Mouse (Mus musculus): Measurements from ENCODE around the gene Creb5.

Creb5 gene

DNA sequence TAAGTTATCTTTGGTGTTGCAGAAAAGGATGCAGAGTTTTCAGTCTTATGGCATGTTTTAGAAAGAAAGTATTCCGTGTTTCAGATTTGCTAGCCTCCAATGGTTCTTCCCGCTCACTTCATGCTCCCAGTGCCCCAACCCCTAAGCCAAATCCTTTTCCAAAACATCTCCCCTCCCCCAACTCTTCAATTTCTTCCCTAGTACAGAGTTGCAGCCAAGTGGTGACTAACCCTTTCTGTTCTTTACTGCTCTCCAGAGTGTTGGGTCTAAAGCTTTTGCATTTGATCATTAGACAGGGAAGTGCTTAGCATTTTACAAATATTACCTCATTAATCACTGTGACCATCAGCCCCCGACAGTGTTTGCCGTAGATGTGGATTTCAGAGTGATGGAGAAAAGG is 142.8 kb downstream of the Creb5 start:
- DNase-seq (ENCODE audit: low spot score in 2 of 2), result no peak

DNA sequence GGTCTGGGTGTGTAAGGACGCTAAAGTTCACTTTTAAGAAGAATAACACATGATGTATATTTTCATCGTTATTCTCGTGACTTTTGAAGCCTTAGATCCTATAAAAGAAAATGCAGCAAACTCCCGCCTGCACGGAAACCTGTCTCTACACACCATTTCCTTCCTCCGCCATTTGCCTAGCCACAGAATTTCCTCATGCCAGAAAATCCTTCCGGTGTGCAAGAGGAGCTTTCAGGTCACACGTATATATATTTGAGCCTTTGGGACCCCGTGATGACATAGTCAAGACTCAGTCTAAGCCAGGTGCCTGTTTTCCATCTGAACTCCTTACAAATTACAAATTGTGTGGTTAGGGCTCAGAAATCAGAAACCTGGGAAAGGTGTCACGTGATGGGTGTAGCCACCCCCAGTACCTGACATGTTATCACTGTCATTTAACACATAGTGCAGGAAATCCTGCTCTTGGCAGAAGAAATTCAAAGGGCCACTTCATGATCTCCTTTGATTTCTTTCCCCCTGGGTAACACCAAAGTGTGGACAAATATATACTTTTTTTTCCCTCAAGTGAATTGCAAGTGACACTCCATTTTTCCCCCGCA is 158.9 kb downstream of the Creb5 start:
- no peak for DNase-seq (ENCODE audit: low spot score in 2 of 2)

DNA sequence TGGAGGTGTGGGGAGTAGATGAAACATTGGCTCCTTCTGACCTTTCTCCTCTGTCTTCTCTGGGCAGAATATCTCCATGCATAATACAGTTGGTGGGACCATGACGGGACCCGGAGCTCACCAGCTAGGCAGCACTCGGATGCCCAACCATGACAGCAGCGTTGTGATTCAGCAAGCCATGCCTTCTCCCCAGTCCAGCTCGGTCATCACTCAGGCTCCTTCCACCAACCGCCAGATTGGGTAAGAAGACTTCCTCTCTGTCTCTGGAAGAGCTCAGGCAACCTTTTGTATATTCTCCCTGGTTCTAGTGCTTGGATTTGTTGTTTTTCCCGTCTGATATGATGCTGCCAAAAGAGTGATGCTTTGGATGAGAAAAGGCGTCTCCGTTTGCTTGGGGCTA is 160.4 kb downstream of the Creb5 start:
- no peak for DNase-seq (ENCODE audit: low spot score in 2 of 2)

DNA sequence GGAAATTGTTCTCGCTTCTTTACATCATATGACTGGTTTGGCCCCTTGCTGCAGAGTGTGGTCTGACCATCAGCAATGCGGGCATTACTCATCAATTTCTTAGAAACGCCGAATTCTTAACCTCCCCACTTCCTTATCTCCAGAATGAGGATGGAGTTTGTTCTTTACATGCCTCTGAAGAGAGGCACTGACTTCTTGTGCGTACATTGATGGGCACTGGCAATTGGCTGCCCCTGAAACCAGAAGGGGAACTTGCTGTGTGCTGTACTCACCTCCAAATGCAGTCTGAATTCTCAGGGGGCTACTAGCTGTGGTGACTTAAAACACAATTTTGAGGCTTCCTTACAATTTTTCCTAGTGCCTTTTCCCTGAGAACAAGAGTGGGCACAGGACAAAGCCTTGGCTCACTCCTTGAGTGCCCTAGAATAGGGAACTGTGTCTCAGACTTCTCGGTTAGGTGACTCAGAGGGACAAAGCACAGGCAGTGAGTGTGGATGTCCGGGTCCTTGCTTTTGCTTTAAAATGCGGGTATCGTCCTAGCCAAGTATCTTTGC is 161.3 kb downstream of the Creb5 start:
- DNase-seq (ENCODE audit: low spot score in 2 of 2), result no peak

DNA sequence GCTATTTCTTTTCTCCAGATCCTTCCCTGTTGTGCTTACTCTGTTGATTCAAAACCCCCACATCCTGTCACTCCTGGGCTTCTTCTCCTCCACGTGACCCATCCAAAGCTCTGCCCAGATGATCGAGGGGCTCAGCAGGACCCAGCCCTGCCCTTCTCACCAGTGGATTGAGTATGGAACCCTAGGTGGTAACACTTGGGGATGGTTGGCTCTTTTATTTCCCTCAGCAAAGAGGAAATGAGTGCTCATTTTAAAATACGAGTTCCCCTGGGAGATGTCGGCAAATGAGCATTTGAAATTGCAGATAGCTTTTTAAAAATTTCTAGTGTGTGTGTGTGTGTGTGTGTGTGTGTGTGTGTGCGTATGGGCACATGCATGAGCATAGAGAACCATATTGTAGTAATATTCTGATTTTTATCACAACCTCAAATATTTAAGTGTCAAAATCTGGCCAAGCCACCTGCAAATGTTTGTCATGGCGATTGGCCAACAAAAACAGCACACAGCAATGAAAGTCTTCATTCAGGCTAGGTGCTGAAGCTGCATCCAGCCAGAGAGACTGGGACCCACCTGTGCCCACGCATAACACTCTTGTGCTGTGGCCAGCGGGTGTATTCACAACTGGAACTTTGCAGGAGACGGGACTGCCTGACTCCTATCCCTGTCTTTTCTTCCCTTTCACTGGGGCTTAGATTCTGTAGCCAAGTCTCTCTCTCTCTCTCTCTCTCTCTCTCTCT is 162.5 kb downstream of the Creb5 start:
- DNase-seq (ENCODE audit: low spot score in 2 of 2), result no peak

DNA sequence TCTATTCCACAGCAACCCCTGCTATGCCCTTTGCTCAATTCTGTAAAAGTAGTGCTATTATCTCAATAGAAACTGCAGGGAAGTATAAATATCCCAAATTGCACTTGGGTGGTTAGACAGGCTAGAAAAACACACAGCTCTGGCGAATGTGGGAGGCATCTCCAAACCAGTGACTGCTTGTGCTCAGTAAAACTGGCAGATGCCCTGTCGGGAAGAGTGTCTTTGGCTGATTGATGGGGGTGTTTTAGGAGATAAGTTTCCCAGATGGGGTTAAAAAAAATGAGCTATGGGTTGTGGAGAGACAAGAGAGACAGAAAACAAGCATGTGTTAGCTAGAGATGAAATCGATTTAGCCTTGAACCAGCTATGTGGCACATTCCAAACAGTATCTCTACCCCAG is 163.4 kb downstream of the Creb5 start:
- no peak for DNase-seq (ENCODE audit: low spot score in 2 of 2)

DNA sequence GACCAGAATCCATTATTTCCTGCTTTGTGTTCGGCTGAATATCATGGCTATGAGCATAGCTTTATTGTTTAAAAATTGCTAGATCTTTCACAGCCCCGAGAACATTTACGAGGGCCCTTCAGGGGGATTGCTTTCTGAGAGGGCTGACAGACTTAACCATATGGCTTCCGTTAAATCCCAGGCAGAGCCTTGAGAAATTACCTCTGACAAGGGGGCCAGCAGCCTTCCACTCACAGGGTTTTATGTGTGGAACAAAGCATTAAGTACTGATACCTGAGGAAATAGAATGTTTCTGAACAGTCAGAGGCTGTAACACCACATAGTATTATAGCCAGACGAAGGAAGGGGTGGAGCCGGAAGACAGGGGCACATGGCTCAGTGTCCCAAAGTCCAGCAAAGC is 165.2 kb downstream of the Creb5 start:
- no peak for DNase-seq (ENCODE audit: low spot score in 2 of 2)

DNA sequence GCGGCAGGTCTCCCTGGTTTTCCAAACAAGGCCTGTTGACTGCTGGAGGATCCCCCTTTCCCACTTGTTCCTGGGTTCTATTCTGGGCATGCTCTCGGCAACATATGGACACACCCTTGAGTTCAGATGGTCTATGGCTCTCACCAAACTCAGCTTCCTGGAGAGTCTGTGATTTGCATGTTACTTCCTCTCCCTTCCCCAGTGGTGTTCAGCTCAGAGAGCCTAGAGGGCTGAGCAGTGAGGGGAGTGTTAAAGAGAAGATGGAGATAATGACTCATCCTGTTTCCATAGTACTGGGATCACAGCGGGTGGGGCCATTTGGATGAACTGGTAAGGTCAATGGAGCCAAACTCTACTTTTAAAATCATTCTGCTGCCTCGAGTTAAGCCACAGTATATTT is 168.4 kb downstream of the Creb5 start:
- DNase-seq (ENCODE audit: low spot score in 2 of 2), result no peak

DNA sequence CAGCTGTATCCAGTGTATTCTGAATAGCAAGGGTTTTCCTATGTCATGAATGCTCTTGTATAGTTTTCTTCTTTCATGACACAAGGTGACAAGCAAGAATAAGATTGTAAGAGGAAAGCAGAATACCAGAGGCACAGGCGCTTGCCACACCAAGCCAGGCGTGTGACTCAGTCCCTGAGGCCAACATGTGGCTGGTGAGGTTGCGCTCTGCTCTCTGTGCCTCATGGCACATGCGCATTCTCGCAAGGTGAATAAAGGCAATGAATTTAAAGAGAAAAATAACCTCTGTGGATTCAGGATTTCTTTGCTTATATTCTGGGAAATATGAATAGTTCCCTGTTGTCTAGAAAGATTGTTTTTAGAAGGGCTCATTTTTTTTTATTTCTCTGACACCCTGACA is 169.0 kb downstream of the Creb5 start:
- DNase-seq (ENCODE audit: low spot score in 2 of 2), result no peak

DNA sequence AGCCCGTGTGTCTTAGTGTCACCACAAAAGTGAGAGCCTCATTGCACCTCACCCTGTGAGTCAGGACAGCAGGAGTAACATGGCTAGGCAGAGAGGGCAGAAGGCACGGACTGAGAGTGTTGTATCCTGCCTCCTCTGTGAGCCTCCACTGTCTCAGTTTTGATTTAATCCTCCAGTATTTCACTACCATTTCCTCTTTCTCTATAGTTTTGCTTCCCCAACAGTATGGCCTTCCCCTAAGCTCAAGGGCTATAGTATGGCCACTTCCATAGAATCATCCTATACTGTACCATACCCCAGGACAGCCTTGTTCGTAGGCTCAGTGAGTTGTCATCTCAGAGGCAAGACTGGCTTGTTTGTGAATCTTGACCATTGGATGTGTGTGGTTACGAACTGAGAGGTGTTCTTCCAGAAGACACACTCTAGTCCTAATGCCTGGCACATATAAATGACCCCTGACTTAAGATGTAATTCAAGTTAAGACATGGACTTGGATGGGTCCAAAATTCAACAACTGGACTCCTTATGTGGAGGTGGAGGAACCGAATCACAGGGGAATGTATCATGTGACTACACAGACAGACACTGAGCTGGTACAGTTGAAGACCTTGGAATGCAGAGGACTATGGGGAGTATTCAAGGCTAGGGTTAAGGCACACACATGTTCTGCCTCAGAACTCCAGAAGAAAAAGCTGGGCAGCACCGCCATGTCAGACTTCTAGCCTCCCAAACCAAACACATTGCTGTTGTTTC is 173.1 kb downstream of the Creb5 start:
- DNase-seq (ENCODE audit: low spot score in 2 of 2), result no peak

DNA sequence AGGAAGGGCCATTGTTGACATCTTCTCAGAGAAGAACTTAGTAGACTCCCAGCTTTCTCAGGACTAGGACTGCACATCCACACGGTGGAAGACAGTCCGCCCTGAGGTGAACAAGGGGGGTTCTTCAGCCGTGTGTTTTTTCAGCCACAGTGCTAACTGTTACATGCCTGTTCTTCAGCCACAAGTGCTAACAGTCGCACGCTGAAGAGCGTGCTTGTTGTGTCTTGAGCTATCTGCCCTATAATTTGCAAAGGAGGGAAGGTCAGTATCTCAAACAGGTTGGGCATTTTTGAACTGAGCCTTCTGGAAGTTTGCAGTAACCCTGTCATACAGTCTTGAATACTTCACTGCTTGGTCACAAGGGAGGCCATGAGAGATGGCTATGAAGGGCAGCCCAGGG is 174.0 kb downstream of the Creb5 start:
- DNase-seq (ENCODE audit: low spot score in 2 of 2), result no peak

DNA sequence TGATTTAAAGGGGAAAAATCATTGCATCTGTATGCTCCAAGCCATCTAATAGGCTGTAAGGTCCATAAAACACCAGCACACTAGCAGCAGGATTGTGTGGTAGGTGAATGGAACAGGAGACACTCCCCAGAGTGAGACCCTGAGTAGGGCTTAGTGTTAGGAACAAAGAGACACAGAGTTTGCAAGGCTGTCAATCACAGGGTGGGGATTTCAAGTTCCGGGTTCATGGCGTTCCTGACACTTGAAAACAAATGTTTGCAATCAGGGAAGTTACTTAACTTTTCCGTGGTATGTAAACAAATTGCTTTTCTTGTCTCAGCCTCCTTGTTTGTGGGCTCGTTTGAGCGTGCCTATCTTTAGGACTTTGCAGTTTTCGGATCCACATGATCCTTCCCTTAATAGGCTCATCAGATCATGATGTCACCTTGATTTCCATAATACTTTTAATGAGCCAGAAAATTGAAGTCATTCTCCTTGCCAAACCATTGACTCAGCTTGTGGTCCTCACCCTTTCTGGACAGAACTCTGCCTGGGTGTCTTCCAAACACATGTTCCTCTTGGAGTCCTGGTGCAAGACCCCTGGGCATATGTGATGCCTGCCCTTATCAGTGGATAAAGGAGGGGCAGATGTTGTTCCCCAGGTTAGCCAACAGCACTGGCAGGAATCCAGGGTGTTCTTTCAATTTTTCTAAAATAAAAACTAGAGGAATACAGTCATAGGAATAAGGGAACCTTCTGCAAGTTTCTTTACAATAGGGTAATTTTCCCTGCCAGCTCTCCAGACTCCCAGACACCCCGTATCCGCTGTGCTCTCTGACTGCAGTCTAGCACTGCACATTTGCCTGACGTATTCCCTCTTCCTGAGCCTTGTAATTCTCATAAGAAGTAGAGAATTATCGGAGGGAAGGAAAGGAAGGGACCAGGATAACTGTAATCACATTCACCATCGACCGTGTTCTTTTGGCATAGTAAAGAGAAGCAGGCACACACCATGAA is 175.0 kb downstream of the Creb5 start:
- DNase-seq (ENCODE audit: low spot score in 2 of 2), result no peak

DNA sequence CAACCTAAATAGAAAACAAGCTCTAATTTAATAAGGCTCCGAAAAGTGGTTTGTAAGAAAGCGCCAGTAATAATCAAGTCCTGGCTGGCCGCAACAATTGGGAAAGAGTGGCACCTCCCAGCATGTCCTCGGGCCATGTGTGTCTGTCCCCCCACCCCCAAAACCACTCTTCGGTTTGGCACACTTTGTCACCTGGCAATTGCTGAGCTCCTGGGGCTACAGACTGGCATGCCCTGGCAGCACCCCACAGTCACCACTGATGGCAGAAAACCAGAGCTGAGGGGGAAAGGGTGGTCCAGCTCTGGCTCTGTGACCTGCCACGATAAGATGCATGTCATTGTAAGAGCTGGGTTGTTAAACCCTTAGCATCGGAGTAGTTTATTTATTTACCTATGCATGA is 175.7 kb downstream of the Creb5 start:
- no peak for DNase-seq (ENCODE audit: low spot score in 2 of 2)

DNA sequence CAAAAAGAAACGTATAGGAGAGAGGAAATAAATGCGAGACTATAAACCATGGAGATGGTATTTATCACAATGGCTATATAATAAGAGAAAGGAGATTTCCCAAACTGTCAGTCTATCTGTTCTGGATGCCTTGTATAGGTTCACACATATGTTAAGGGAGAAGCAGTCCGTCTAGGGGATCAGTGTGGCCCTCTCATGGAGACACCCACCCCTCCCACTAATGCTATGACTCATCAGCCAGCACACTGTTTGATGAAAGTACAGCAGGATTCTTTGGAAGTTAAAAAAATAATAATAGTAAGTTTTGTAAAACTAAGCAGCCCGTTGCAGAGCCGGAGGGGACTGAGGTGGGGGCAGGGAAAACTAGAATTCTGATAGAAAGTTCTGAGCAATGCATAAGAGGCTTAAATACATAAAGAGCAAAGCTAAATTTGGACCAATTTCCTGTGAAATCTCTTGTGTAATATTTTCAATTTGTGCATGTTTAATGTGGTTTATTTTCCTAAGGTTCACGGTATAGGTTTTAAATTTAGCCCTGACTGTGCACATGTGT is 176.3 kb downstream of the Creb5 start:
- no peak for DNase-seq (ENCODE audit: low spot score in 2 of 2)

DNA sequence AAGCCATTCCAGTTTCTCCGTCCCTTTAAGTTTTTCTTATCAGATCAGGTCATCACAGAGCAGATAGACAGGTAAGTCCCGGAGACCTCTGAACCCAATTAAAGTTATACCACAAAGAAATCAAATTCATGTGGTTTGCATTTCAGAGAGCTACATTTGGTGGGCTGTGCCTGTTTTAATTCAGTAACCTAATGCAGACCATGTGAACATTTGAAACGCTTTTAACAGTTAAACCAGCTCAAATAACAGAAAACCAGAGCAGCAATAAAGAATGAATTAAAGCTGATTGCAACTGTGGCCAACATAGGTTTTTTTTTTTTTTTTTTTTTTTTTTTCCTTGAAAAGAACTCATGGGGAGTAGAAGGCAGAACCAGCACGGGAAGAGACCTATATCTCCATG is 182.1 kb downstream of the Creb5 start:
- DNase-seq (ENCODE audit: low spot score in 2 of 2), result no peak

DNA sequence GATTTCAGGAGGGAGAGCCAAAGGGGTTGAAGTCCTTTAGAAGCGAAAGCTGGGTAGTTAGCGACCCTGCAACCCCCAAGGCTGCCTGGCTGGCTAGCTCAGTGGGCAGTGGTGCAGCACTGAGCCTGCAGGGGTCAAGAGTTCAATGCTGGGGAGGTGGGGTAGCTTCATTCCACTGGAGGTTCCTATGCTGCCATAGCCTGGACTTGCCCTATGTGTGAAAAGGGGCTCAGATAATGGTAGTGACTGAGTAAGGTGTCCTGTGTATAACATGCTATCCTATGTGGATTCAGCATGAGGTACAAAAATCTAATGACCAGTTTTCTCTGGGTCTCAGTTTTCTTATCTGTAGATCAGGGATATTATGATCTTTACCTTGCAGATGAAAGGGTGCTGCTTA is 182.6 kb downstream of the Creb5 start:
- no peak for DNase-seq (ENCODE audit: low spot score in 2 of 2)

DNA sequence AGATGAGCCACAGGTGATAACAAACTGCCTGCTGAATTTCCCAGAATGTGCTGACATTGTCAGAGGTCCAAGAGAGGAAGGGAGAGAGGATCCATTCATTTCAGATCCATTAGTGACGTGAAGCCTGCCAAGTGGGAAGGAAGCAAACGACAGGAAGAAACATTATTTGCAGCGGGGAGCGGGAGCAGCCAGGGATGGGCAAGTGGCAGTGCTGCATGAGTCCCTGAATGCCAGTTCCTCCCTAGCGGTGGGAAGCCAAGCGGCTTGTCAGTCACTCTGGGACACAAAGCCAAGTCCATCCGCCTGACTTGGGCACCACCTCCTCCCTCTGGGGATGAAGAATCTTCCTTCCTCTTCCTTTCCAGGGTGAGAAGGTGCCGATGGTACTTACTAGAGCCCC is 183.5 kb downstream of the Creb5 start:
- DNase-seq (ENCODE audit: low spot score in 2 of 2), result no peak

DNA sequence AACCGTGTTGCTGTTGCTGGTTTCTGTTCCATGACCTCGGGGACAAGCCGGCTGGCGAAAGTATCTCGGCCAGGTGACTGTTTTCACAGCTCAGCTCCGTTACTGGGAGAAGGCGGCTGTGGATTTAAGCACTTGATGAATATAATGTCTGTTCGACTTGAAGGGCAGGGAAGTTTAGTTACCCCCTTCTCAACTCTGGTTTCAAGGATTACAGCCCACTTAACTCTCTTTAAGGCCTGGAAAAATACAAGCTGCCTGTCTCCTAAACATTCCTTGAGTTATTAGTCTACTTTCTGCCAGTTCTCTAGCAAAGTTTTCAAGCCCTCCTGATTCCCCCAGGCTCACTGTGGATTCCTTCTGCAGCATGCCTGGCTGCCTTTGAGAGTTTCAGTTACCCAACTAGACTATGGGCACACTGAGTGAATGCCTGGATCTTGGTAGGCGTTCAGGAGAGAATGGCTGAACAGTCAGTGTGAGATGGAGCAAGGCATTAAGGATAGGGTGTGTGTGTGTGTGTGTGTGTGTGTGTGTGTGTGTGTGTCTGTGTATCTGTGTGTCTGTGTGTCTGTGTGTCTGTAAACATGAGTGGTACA is 184.0 kb downstream of the Creb5 start:
- no peak for DNase-seq (ENCODE audit: low spot score in 2 of 2)

DNA sequence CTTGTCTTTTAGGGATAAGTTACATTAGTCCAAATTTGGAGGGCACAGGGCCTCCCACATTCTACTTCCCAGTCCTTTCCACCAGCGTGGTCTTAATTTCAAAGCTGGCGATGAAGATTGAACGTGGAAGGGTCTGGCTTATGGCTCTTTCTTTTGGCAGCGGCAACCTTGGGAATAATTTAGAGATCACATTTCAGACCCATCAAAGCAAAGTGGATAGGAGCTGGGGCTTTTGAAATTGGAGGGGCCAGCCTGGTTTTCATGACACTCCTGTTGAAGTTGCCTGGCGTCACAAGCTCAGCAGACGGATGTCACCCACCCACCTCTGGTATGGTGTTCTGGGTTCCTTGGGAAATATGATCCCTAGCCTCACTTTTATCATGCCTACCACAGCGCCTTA is 185.7 kb downstream of the Creb5 start:
- no peak for DNase-seq (ENCODE audit: low spot score in 2 of 2)

DNA sequence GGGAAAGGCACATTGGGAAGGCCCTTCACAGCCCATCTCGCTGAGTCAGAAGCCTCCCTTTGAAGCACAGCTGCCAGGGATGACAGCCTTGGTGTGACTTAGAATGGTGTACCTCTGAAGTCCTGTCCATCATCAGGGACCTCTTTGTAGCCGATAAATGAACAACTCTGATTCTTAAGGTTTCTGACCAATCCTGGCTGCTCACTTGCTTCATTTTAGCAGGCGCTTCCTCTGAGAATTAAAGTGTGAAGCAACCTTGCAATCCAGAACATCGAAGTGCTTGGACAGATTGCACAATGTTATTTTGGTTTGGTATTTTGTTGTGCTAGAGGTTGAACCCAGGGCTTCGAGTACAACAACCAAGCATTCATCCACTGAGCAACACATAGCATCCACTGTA is 190.4 kb downstream of the Creb5 start:
- DNase-seq (ENCODE audit: low spot score in 2 of 2), result no peak

DNA sequence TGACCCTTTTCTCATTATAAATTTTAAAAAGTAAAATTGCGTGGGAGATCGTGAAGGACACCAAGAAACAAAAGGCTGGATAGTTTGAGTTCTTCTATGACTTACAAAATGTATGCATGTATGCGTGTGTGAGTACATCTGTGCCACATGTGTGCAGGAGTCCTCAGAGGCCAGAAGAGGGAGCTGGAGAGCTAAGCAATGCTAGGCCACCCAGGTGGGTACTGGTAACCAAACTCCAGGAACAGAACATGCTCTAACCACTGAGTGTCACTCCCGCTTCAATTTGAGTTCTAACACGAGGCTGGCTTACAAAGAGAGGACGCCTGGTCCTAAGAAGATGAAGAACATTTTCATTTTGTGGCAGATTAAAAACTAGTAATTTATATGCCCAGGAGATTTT is 203.8 kb downstream of the Creb5 start:
- peak in 1 of 2 experiments; percentile 7 for DNase-seq (ENCODE audit: low spot score in 2 of 2)

All from thymus, postnatal 10 days (tissue).